Mouse (Mus musculus): ENCODE measurements around the gene Fan1. TPM values are rescaled to one million over a fixed set of nuclear protein-coding genes. Genes with fewer than 3 reads are reported as not detected.

Gene Fan1
- total RNA-seq, 2 experiments from 2014 or later = 10.7 to 10.9 TPM

GRCm38 (mm10) chr7:64326892-64327291 lies 47.0 kb downstream of the Fan1 start:
- intact Hi-C loops (cut with DNase I) = loop anchor here (1.0 to 5.0 kb wide), 4 partner anchors 100 to 575 kb away; partner anchors contain the start of gene Klf13
- H3K4me3 ChIP-seq = no peak overlapping the region
- TF ChIP-seq CTCF (IDR thresholded peaks at IDR 0.05) = peak; percentile 91
- peak; percentile 75 to 86 for DNase-seq (ENCODE audit: extremely low spot score in 1 of 2, low spot score in 2 of 2)
- H3K27ac ChIP-seq = no peak overlapping the region

DNA sequence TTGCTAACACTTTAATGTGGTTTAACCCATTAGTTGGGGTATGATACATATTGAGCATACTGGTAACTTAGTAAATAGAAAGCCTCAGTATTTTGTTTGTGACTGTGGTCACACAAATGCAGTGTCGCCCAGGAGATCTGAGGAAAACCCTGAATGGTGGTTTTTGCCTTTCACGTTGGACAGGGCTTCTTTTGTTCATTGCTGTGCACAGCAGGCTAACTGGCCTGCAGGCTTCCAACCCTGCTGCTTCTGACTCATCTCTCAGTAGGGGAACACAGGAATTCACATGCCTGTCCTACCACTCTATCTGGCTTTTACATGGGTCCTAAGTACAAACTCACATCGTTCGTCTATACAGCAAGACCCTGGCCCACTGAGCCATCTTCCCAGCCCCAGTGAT lies 52.2 kb downstream of the Fan1 start:
- no peak for TF ChIP-seq CTCF (IDR thresholded peaks at IDR 0.05)
- intact Hi-C loops (cut with DNase I) = no loop called here
- DNase-seq (ENCODE audit: extremely low spot score in 1 of 2, low spot score in 2 of 2) = no peak
- H3K27ac ChIP-seq = peak overlapping the region; percentile 47; the same call in 1 of the 2 replicates
- H3K4me3 ChIP-seq = no peak overlapping the region

- DNase-seq (ENCODE audit: extremely low spot score in 1 of 2, low spot score in 2 of 2) = no peak
- peak overlapping the region; percentile 47; the same call in 1 of the 2 replicates for H3K27ac ChIP-seq
- intact Hi-C loops (cut with DNase I) = no loop called here
- no peak overlapping the region for H3K4me3 ChIP-seq
- TF ChIP-seq CTCF (IDR thresholded peaks at IDR 0.05) = no peak
Measured at GRCm38 (mm10) chr7:64321125-64321524, 52.8 kb downstream of the Fan1 start.

DNA sequence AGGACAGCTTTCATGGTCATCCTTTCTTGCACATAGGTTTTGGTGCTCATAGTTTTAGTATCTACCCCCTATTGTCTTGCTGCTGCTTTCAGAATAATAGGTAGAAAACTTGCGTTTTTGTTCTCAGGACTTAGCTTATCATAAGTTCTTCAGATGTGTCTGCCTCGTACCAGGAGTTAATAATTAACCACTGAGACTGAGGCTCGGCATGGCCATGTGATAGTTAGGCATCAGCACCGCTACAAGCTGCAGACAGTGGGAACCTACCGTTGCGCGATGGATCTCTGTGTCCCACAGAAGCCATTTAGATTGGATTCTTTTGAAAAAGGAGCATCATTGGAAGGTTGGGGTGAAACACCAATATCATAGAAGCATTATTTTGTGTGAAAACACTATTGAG lies 61.1 kb downstream of the Fan1 start:
- no peak overlapping the region for H3K27ac ChIP-seq
- no peak for TF ChIP-seq CTCF (IDR thresholded peaks at IDR 0.05)
- intact Hi-C loops (cut with DNase I) = no loop called here
- no peak for DNase-seq (ENCODE audit: extremely low spot score in 1 of 2, low spot score in 2 of 2)
- H3K4me3 ChIP-seq = no peak overlapping the region

DNA sequence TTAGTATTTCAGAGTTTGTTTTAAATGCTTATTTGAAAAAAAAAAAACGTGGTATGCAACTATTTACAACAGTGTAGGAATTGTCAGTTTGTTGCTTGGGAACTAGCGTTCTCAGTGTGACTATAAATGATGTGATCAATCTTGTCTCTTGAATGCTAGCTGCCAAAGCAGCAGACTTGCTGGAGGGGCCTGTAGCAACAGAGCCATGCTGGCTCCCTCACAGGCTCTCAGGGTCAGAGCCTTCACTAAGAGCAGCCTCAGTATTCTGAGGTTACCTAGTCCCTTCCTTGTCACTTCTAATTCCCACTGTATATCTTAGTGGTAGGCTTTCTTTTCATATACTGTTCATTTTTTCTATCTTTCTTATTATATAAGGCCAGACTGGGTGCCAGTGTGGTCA lies 63.1 kb downstream of the Fan1 start:
- DNase-seq (ENCODE audit: extremely low spot score in 1 of 2, low spot score in 2 of 2) = no peak
- intact Hi-C loops (cut with DNase I) = no loop called here
- H3K4me3 ChIP-seq = no peak overlapping the region
- H3K27ac ChIP-seq = no peak overlapping the region
- no peak for TF ChIP-seq CTCF (IDR thresholded peaks at IDR 0.05)

- no peak for TF ChIP-seq CTCF (IDR thresholded peaks at IDR 0.05)
- no peak overlapping the region for H3K4me3 ChIP-seq
- H3K27ac ChIP-seq = no peak overlapping the region
- intact Hi-C loops (cut with DNase I) = no loop called here
- DNase-seq (ENCODE audit: extremely low spot score in 1 of 2, low spot score in 2 of 2) = no peak
Measured at GRCm38 (mm10) chr7:64310241-64310640, 63.7 kb downstream of the Fan1 start.

Other genes with a start within 250 kb of the Fan1 start
- gene Trpm1, start 220.3 kb downstream of the Fan1 start, total RNA-seq (2021) = under 1 TPM; 0.61 TPM
- 10 to 100 TPM; 16.2 to 17.7 TPM for gene Mtmr10, start 86.4 kb downstream of the Fan1 start, total RNA-seq (2021)
- 10 to 100 TPM; 20.4 to 20.7 TPM for gene Mphosph10, start 18.2 kb upstream of the Fan1 start, total RNA-seq (2021)
- 10 to 100 TPM; 45.8 to 49.5 TPM for gene Mcee, start 18.5 kb upstream of the Fan1 start, total RNA-seq (2021)
- 100 to 1,000 TPM; 261 to 283 TPM for gene Apba2, start 127.6 kb upstream of the Fan1 start, total RNA-seq (2021)

All from left cerebral cortex, adult 2 months (tissue).